Mouse (Mus musculus) forebrain, embryonic 14.5 days (tissue): ENCODE data around the gene Cts6. TPM values are rescaled to one million over a fixed set of nuclear protein-coding genes. Genes with fewer than 3 reads are reported as not detected.
"Not testable (repeated sequence)": the region's sequence is repeated elsewhere in the genome, so short reads cannot be mapped to it uniquely, and the experiment has no call there.

ENCODE experiments used
- ATAC-seq: fragments of 200-750 bp; cut with Nextera tagmentation; 2 replicates; pipeline ENCODE4 v1.8.0; 2017; ENCODE audit warnings: mild to moderate bottlenecking, moderate library complexity
- DNase-seq: peaks from one replicate; pipeline ENCODE4 v3.0.0-alpha.2; 2015; ENCODE audit warnings: low spot score
- H3K27ac ChIP-seq: fragments of 300-500 bp; sonication (generic); 2 replicates; pipeline ENCODE4 v1.5.1; 2014; ENCODE audit warnings: low read depth, mild to moderate bottlenecking, control low read depth, low read length, moderate library complexity
- H3K27me3 ChIP-seq: fragments of 300-500 bp; sonication (generic); replicated peaks from 2 replicates; pipeline ENCODE4 v1.6.1; 2014; ENCODE audit warnings: low read length, control low read depth, mixed read lengths; ENCODE audit not compliant: control insufficient read depth, insufficient read depth
- H3K36me3 ChIP-seq: fragments of 300-500 bp; sonication (generic); 2 replicates; pipeline ENCODE4 v1.6.1; 2014; ENCODE audit warnings: low read length, control low read depth; ENCODE audit not compliant: control insufficient read depth, insufficient read depth
- H3K4me1 ChIP-seq: fragments of 300-500 bp; sonication (generic); 2 replicates; pipeline ENCODE4 v1.6.1; 2014; ENCODE audit warnings: antibody characterized with exemption, low read length, control low read depth; ENCODE audit not compliant: control insufficient read depth, insufficient read depth
- H3K4me2 ChIP-seq: fragments of 300-500 bp; sonication (generic); 2 replicates; pipeline ENCODE4 v1.6.1; 2014; ENCODE audit warnings: mild to moderate bottlenecking, control low read depth, low read length
- H3K4me3 ChIP-seq: fragments of 300-500 bp; sonication (generic); 2 replicates; pipeline ENCODE4 v1.5.1; 2014; ENCODE audit warnings: low read depth, low read length, control low read depth
- H3K9ac ChIP-seq: fragments of 300-500 bp; sonication (generic); 2 replicates; pipeline ENCODE4 v1.6.1; 2014; ENCODE audit warnings: mild to moderate bottlenecking, low read length, control low read depth, moderate library complexity
- H3K9me3 ChIP-seq: fragments of 300-500 bp; sonication (generic); replicated peaks from 2 replicates; pipeline ENCODE4 v1.6.1; 2016; ENCODE audit warnings: low read length, control low read depth, mixed read lengths; ENCODE audit not compliant: control insufficient read depth
- WGBS: fragments of 180-500 bp; shearing (Covaris S2); extraction: QIAGEN DNeasy Blood & Tissue Kit; methylation state at CpG from one replicate; pipeline ENCODE4 v1.1.7; 2014; 5-methylcytosine and 5-hydroxymethylcytosine counted together
- polyA plus RNA-seq: library from polyadenylated mRNA; unstranded; fragments of >200 nt; fragmentation: Nextera tagmentation; extraction: Ambion mirVana; gene quantifications from 2 replicates; pipeline ENCODE4 v1.2.1, GENCODE M21; 2014

The Cts6 gene
- polyA plus RNA-seq, result not detected in 2 replicates

DNA sequence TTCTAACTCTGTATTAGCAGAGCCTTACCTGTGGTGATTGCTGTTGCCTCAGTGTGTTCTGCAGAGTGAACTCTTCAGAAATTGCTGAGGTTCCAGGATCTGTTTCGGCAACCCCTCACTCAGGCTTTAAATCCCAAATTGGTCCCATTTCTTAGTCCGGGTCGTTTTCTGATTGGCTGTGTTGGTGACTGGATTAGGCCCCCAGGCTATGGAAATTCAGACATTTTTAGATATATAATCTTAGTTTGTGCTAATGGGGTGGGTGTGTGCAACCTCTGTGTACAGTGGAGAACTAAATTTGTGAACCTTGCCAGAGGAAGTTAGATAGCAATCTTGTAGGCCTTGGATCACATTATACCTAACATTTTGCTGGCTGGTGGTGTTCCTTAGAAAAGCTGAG is at the start of gene Cts6:
Gene Cts6 (minus strand): TSS at position 101 of the 400 bp plus-strand sequence.
- Histone ChIP-seq H3K4me2 (no peak within 1 kb of the TSS), H3K4me3 (no peak within 1 kb of the TSS), H3K9ac (no peak within 1 kb of the TSS), H3K9me3 (peaks cover 31% of the 10 kb centered on the region), H3K27me3 (no peaks in the 10 kb centered on the region), H3K27ac (no peak within 1 kb of the TSS), H3K4me1 (no peaks in the 10 kb centered on the region), H3K36me3 (no peaks in the 10 kb centered on the region)
- no peak for DNase-seq
- no peak for ATAC-seq
- WGBS, result 97% methylated on average over 3 of the region's 3 CpGs

DNA sequence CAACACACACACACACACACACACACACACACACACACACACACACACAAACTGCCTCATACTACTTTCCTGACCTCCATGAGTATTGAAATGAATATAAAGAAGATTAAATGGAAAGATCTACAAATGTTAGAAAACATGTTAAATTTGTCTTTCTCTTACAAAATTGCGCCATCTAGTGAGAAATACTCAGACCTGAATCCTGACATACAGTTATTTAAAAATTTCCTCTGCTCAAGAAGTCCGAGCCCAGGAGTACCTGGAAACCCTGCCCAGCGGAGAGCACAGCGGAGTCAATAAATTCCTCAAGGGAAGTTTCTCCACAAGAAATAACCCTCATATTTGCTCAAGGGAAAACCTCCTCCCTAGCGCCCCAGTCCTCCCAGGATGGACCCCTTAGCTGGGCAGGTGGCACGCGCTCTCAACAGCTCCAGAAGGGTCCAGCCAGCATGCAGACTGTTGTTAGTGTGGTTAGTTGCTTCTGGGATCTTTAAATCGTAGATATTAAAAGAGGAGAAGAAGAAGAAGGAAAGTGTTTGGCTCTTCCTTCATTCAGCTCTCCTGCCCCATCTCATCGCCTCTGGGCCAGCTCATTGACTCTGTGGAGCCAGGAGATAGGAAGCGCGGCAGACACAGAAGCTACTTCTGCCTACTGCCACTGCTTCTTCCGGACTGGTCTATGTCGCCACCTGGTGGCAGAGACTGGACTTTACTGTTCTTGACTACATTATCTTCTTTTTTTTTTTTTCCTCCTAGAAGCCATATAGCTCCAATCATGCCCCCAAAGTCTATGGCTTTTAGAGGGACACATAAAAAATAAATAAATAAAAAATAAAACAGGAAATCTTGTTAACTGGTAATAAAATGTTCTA is 38.1 kb upstream of the Cts6 start:
- Histone ChIP-seq H3K4me1 (no peaks in the 10 kb centered on the region), H3K4me3 (no peak overlapping the region), H3K9me3 (peaks cover 12% of the 10 kb centered on the region), H3K27ac (no peak overlapping the region), H3K4me2 (no peak overlapping the region), H3K36me3 (no peaks in the 10 kb centered on the region), H3K27me3 (no peaks in the 10 kb centered on the region), H3K9ac (no peak overlapping the region)
- ATAC-seq (no peak), DNase-seq (peak; percentile 0)
- WGBS, result 63% methylated on average over 13 of the region's 13 CpGs

DNA sequence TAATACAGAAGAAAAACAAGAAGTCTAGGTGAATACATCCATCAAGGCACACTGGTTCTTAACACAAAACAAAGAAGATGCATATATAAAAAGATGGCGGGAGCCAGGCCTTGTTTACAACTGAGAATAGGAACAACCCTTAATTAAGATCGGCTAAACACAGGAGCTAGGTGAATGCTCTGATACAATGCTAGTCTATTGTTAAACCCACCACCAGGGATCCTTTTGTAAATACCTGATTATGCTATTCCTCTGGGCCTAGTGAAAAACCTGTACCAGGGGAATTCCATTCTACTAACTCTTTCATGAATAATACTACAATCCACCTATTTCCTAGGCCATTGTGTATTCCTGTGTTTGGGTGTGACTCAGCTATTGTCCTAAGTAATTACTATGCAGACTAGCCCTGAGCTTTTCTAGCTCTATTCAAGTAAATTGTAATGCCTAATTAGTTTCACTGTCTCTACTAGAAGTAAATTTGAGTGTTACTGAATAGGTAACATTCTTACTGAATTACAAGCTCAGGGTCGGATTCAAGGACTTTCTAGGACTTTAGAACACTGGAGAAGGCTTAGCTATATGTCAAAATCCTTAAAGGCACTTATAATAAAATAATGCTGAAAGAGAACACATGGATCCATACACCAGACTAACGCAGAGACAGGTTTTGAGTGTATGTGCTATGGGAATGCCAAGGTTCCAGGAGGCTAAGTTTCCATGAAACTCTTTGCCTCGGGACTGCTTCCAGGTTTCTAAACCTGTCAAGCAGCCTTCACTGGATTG is 17.9 kb downstream of the Cts6 start:
- H3K9ac ChIP-seq, H3K4me3 ChIP-seq: not testable (repeated sequence)
- 76% methylated on average over 5 of the region's 5 CpGs for WGBS

DNA sequence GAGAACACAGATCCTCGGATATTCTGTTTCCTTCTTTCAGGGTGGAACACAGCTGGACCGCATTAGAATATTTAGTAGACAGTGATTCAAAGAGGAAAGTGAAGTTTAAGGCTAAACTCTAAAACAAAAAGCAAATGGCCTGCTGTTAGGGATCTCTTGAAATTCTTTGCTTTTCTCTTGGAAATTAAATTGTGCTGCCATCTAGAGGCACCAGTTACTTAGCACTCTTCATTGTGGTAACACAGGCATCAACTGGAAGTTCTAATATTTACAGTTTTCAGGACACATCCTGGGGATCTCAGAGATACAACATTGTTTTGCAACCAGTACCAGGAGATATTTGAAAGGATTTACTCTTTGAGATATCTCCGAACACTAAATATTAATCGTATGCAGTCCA is 38.6 kb downstream of the Cts6 start:
- no peak overlapping the region for H3K4me2 ChIP-seq
- peaks cover 15% of the 10 kb centered on the region for H3K9me3 ChIP-seq
- H3K4me3 ChIP-seq, result no peak overlapping the region
- H3K4me1 ChIP-seq, result no peaks in the 10 kb centered on the region
- no peak overlapping the region for H3K9ac ChIP-seq
- H3K36me3 ChIP-seq, result no peaks in the 10 kb centered on the region
- DNase-seq (no peak), ATAC-seq (no peak)
- no peak overlapping the region for H3K27ac ChIP-seq
- H3K27me3 ChIP-seq, result no peaks in the 10 kb centered on the region
- 80% methylated on average over 4 of the region's 4 CpGs for WGBS

More for the DNA sequence above, 17.9 kb downstream of the Cts6 start:
- H3K27me3 ChIP-seq, DNase-seq, H3K36me3 ChIP-seq, ATAC-seq, H3K4me2 ChIP-seq, H3K9me3 ChIP-seq, H3K27ac ChIP-seq, H3K4me1 ChIP-seq: not testable (repeated sequence)

DNA sequence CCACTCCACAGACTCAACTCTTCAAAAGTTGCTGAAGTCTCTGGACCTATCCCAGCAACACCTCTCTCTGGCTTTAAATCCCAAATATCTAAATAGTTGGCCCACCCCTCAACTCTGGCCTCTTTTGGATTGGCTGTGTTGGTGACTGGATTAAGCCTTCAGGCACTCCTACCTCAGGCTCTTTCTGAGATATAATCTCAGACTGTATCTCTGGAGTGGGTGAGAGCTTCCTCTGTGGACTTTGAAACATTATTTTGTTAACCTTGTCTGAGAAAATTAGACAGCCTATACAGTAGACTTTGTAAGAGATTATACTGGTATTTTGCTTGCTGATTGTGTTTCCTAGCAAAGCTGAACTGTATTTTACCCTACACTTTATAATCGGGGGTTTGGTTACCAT is 39.1 kb downstream of the Cts6 start, which contains the start of gene Ctsr:
Gene Ctsr (minus strand): TSS at position 101 of the 400 bp plus-strand sequence.
- Histone ChIP-seq H3K27me3 (no peaks in the 10 kb centered on the region), H3K4me1 (no peaks in the 10 kb centered on the region), H3K4me3 (no peak within 1 kb of the TSS), H3K4me2 (no peak within 1 kb of the TSS), H3K27ac (no peak within 1 kb of the TSS), H3K36me3 (no peaks in the 10 kb centered on the region), H3K9ac (no peak within 1 kb of the TSS), H3K9me3 (peaks cover 18% of the 10 kb centered on the region)
- WGBS, result 83% methylated on average over 1 of the region's 1 CpGs
- DNase-seq (no peak), ATAC-seq (no peak)

Other genes with a start within 250 kb of the Cts6 start
- gene Ctsj, start 197.5 kb downstream of the Cts6 start, polyA plus RNA-seq, result not detected in 2 replicates
- gene Ctsq, start 162.8 kb downstream of the Cts6 start, polyA plus RNA-seq, result not detected in 2 replicates
- gene Ctsr, start 39.2 kb downstream of the Cts6 start, polyA plus RNA-seq, result not detected in 2 replicates
- gene Cts8, start 51.9 kb upstream of the Cts6 start, polyA plus RNA-seq, result not detected in 2 replicates
- not detected in 2 replicates for gene Gm49398, start 85.4 kb upstream of the Cts6 start, polyA plus RNA-seq
- gene Cts7, start 154.8 kb upstream of the Cts6 start, polyA plus RNA-seq, result not detected in 2 replicates